Mouse (Mus musculus) layer of hippocampus, adult 9-10 months (tissue): ENCODE measurements around the gene Tbc1d16.
"Not testable (repeated sequence)": the region's sequence is repeated elsewhere in the genome, so short reads cannot be mapped to it uniquely, and the experiment has no call there.

Source experiments
- DNase-seq: peaks from one replicate; pipeline ENCODE4 v3.0.0; 2022; ENCODE audit warnings: low spot score

Gene Tbc1d16

DNA sequence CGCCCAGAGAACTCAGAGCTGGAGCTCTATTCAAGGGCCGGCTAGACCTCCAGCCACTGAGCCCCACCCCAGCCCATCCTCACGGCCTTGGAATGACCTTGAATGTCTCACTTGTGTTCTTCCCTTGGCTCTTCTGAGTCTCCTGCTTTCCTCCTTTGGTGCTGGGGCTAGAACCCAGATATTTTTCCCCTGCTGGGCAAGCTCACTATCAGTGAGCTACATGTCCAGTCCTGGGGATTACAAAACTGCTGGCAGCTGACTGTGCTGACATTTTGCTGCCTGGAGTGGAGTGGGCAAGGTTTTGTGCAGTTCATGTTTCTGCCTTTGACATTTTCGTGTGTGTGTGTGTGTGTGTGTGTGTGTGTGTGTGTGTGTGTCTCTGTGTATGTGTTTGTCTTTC lies 111.3 kb downstream of the Tbc1d16 start:
- no peak for DNase-seq

DNA sequence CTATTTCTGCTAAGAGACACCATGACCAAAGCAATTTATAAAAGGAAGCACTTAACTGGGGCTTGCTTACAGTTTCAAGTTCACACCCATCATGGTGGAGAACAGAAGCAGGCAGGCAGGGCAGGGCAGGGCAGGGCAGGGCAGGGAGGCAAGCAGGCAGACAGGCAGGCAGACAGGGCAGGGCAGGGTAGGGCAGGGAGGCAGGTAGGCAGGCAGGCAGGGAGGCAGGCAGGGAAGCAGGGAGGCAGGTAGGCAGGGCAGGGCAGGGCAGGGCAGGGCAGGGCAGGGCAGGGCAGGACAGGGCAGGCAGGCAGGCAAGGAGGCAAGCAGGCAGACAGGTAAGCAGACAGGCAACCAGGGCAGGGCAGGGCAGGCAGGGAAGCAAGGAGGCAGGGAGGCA lies 115.6 kb downstream of the Tbc1d16 start:
- no peak for DNase-seq

GRCm38 (mm10) chr11:119111345-119111744 lies 117.0 kb downstream of the Tbc1d16 start:
- no peak for DNase-seq

GRCm38 (mm10) chr11:119109415-119110071 lies 118.8 kb downstream of the Tbc1d16 start:
- DNase-seq = no peak

GRCm38 (mm10) chr11:119108573-119109263 lies 119.6 kb downstream of the Tbc1d16 start:
- DNase-seq = no peak

GRCm38 (mm10) chr11:119106289-119106688 lies 122.0 kb downstream of the Tbc1d16 start:
- DNase-seq = no peak

GRCm38 (mm10) chr11:119105748-119106147 lies 122.6 kb downstream of the Tbc1d16 start:
- DNase-seq = no peak

- DNase-seq = no peak
These were observed 123.2 kb downstream of the Tbc1d16 start for GRCm38 (mm10) chr11:119105071-119105609.

GRCm38 (mm10) chr11:119103991-119104390 lies 124.3 kb downstream of the Tbc1d16 start:
- no peak for DNase-seq

DNA sequence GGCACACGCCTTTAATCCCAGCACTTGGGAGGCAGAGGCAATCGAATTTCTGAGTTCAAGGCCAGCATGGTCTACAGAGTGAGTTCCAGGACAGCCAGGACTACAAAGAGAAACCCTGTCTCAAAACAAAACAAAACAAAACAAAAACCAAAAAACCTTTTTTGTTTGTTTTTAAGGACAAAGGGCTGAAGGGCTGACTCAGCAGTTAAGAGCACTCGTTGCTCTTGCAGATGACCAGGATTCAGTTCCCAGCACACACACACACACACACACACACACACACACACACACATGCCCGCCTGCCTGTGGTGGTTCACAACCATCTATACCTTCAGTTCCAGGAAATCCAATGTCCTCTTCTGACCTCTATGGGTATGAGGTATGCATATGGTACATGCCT lies 127.9 kb downstream of the Tbc1d16 start:
- not testable (repeated sequence) for DNase-seq

GRCm38 (mm10) chr11:119098202-119098601 lies 130.1 kb downstream of the Tbc1d16 start:
- DNase-seq = no peak

DNA sequence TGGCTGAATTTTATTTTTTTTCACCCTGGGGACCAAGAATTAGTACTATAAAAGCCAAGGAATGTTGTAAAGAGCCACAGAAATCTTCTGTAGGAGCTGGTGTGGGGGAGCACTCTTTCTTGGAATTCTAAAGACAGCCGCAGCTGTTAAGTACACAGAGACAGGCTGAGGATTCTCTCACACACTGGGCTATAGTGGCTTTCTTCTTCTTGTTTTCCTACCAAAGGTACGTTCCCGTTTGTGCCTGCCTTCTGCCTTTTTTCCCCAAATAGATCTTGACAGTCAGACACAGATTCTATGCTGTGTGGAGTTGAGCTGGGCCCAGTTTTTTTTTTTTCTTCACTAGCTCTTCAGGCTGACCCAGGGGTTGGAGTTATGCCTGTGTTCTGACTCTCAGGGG lies 132.9 kb downstream of the Tbc1d16 start:
- no peak for DNase-seq

DNA sequence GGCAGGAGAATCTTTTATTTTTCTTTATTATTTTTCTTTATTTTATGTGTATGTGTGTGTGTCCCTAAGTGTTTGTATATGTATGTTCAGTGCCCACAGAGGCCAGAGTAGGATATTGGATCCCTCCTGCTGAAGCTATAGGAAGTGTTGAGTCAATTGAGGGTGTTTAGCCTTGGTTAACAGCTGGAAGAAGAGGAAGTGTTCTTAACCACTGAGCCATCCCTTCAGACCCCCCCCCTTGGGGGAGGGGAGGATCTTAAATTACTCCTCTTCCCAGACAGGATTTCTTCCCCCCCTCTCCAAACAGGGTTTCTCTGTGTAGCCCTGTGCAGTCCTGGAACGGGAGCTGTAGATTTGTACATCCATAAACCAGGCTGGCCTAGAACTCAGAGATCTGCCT lies 135.0 kb downstream of the Tbc1d16 start:
- no peak for DNase-seq
